Mouse (Mus musculus) megakaryocyte progenitor cell, adult 5-6 weeks (primary cell): Measurements from ENCODE around the gene Susd3. TPM values are rescaled to one million over a fixed set of nuclear protein-coding genes. Genes with fewer than 3 reads are reported as not detected.

ENCODE experiments used
- ATAC-seq: replicated peaks from 2 replicates; pipeline ENCODE4 v1.8.0; 2016; ENCODE audit warnings: mild to moderate bottlenecking, moderate TSS enrichment, inconsistent platforms; ENCODE audit not compliant: poor library complexity
- total RNA-seq, 2 experiments: library from RNA; stranded (forward) in 1 of 2; stranded (reverse) in 1 of 2; fragments of 157-497, 149-512 nt in 1 of 2; fragments of 200-1000 nt in 1 of 2; gene quantifications; 2 replicates each; pipeline versions ENCODE4 v1.2.3 to v1.2.4; 2015 to 2017

Susd3 gene
- total RNA-seq, 2 experiments from 2014 or later: 3.8 to 4.0 TPM

DNA sequence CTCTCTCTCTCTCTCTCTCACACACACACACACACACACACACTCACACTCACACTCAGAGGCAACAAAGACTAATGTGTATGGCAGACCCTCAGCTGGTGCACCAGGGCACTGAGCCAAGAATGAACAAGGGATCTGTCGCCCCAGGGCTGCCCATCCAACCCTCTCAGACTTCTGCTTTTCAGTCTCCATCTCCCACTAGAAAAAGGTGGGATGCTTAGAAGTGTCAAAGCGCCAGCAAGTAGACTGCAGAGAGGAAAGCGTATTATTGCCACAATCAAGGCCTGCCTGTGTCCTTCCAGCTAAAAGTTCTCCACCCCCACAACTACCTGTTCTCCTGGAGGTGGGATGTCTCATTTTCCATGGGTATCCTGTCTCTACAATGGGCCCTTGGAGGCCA lies 34.1 kb downstream of the Susd3 start:
- no peak for ATAC-seq

DNA sequence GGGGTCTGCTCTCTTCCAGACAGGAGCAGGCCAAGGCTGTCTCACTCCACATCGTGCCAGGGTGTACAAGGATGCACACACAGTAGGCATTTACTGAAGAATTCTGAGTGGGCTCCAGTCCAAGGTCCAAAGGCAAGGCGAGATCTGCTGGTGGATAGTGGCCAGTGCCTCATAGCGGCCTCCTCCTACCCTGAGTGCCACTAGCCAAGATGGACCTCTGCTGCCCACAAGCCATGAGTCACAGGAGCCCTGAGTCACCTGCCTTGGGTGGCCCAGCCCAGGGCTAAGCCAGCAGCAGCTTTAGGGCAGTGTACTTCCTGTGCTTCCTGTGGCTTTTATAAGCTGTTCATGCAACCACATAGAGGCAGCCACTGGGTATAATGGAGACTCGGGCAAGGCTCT lies 35.0 kb downstream of the Susd3 start:
- ATAC-seq: peak; percentile 38

DNA sequence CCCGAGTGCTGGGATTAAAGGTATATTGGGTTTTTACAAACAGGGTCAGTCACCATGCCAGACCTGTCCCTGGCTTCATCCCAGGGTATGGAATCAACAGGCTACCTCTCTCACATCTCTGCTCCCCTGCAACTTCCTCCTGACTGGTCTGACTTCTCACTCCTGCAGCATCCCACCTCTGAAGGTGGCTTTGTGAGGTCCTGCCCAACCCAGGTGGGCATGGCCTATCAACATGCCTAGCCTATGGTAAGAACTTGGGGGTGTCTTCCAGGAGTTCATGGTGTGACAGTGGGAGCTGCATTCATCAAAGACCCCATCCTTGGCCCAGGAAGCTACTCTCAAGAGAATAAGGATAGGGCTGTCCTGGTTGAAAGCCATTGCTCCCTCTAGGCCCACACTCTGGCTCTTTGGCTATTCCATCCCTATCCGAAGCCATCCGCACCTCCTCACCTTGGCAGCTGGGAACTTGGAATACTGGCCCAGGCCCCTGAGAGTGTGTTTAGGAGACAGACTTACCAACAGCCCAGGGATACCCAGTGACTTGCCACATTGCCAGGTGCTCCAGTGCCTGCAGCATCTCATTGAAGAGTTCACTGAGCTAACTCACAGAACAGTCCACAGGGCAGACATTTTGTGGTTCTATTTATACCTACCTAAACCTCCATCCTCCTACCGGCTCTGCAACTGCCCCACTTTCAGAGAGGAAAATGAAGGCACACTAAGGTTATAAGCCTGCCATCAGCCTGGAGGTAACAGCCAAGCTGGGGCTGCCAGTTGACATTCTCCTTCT lies 35.6 kb downstream of the Susd3 start:
- ATAC-seq: no peak

DNA sequence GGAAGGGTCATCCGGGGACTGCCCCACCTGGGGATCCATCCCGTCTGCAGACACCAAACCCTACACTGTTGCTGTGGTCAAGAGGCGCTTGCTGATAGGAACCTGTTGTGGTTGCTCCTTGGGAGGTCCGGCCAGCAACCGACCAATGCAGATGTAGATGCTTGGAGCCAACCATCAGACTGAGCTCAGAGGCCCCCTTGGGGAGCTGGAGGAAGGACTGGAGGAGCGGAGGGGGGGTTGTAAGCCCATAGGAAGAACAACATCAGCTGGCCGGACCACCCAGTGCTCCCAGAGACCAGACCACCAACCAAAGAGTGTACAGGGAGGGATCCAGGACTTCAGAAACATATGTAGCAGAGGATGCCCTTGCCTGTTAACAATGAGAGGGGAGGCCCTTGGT lies 39.2 kb downstream of the Susd3 start:
- ATAC-seq: no peak

DNA sequence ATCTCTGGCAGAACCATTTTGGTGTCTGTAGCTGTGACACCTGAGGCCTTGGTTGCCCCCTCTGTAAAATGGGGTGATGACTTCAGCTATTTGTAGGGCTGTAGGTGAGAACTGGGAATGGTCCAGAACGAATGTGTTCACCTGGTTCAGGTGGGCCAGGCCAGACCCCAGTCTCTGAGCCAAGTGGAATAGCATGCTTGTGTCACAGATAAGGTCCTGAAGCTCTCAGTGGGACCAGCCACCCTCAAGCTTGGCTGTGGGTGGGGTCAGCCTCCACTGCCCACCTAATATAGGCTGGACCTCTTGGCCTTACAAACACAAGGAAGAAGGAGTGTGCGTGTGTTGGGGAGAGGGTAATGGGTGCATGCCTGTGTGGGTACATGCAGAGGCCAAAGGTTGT lies 42.2 kb downstream of the Susd3 start:
- ATAC-seq: no peak

DNA sequence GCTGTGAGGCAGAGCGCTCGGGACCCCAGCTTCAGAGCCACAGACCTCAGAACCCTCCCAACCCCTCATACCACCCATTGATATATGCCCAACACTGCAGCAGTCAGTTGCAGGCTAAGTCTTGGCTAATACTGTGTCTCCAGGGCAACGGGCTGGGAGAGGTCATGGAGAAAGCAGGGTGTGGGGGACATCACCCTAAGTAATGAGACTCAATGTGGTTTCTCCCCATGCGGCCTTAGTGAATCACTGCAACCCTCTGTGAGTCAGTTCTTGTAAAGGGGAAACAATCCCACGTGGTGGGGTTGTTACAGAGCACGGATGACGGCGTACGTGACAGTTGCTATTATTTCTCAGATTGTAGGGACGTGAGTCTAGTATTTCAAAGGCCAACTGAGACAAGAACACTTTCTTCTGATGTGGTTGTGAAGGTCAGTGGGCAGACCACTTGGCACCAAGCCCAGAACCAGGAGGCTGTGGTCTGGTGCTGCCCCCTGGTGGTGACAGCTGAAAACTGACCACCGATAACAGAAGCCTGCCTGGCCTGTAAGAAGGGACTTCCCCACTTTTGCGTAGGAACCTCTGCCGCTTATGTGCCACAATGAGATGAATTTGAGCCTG lies 43.0 kb downstream of the Susd3 start:
- peak; percentile 68 for ATAC-seq

DNA sequence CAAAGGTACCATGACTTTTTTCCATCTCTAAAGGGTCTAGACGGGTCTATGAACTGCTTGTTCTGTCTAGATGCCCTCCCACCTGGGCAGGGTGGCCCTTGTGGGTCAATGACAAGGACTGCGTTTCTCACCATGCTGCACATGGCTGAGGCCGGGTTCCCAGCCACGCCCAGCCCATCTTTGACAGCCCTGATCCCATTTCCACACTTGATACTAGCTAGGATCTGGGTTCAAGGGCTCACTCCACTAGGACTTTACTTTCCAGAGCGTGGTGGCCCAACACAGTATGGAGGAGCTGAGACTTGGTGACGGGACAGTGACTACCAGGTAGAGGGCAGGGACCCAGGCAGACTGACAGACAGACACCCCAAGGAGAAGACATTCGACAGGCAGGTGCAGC lies 46.0 kb downstream of the Susd3 start:
- no peak for ATAC-seq

DNA sequence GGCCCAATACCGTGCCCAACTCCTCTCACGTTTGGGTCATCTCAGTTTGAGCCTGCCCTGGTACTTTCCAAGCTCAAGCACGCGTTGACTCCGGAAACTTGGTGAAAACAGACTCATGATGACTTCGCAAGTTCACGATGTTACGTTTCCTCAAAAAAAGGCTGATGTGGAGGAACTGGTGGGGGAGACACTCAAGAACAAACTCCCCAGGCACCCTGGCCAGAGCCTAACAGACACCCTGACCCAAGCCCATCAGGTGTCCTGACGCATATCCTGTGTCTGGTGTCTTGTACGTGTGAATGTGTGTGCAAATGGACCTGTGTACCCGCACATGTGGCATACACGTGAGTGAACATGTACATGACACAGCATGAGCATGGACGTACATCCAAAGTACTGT lies 47.8 kb downstream of the Susd3 start:
- peak; percentile 40 for ATAC-seq

DNA sequence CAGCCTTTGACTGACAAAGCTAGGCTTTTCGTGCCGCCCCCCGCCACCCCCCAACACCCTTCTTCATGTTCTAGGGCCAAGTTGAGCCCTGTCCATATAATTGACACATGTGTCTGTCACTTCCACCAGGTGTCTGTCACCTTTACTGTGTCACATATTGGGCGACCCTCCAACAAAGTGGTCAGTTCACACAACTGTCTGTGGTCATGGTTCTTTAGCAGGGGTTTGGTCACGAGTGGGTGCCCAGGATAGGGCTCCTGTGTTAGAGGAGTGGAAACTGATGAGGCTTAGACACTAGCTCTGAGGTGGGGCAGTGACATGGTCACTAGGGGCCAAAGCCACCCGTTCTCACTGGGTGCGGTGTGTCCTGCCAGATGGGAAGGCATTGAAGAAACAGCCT lies 48.6 kb downstream of the Susd3 start:
- ATAC-seq: no peak

DNA sequence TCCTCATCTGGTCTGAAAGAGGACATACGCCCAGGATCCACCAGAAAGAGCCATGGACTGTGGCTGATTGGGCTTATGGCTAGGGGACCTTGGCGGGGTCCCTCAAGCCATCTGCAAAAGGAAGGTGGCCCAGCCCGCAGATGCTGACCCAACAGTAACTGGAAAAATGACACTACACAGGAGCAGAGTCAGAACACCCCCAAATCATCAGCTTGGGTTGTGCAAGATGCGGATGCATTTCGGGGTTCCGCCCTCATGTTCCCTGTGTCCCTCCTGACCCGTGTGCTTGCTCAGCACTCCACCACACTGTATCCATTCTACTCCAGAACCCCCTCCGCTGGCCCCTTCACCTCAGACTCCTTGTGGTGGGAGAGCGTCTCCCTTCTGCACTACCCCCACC lies 49.8 kb downstream of the Susd3 start:
- ATAC-seq: no peak

DNA sequence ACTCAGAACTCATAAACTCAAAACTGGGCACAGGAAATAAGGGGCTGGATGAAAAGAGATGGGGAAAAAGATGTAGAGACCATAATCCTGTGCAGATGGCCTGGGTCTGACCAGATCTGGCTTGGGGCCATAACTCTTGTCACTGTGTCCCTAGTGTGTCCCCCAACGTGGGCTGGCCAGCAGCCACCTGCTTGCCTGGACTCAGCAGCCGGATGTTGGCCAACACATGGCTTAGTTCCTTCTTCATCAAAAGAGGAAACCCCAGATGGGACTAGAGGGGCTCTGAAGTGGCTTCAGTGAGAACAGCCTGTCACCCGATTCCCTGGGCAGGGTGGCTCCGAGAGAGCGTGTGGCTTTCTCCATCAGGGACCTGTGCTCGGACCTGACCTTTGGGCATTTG lies 51.7 kb downstream of the Susd3 start:
- ATAC-seq: peak; percentile 68

DNA sequence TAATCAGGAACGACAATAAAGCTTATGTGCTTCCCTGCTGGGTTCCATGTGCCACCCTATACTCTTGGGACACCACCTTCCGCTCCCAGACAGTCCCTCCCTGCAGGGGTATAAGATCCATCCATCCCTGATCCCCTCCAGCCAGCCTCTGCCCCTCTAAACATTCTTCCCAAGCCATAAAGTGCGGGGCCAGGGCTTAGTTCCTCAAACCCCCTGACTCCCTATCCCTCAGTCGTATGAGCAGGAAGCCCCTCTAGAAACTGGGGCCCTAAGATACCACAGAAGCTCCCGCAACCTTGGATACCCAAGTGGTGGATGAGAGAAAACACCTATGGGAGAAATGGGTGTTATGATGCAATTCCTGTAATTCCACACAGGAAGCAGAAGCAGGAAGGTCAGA lies 52.3 kb downstream of the Susd3 start:
- ATAC-seq: 0 out of 2 replicates have a peak, but pooled peaks have one; percentile 0

DNA sequence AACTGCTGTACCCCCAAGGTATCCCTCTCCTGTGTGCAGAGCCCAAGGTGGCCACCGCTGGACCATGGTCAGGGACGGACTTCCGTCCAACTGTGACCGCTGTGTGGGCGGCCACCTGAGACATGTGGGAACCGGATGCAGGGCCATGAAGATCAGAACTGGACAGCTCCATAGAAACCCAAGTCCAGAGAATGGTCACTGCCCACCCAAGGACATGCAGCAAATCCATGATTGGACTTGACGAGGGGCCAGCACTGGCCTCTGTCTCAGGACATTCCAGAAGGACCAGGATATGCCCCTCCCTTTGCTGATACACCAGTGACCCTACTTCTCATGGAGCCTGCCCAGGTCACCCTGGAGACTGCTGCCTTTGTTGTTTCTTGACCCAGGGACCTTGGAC lies 52.9 kb downstream of the Susd3 start:
- ATAC-seq: no peak

DNA sequence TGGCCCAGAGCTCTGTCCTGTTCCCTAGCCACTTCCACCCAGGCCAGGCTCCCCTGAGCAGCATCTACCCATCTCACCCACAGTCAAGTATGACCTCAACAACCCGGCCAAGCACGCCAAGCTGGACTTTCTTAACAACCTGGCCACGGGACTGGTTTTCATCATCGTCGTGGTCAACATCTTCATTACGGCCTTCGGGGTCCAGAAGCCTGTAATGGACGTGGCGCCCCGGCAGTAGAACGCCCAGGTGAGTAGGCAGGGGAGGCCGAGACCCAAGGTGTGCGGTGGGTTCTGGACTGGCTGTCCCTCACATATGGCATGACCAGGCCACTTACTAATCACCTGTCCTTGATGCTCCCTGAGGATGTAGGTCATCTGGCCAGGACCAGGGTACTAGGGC lies 53.7 kb downstream of the Susd3 start:
- no peak for ATAC-seq

DNA sequence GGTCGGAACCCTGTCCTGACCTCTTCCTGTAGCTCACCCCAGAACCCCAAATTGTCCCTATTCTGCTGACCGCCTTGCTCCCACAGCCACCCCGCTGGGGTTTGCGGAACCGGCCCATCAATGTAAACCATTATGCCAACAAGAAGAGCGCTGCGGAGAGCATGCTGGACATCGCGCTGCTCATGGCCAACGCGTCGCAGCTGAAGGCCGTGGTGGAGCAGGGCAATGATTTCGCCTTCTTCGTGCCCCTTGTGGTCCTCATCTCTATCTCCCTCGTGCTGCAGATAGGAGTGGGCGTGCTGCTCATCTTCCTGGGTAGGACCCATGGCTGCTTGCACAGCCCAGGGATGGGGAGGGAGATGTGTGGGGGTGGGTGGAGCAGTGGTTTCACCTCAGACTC lies 54.9 kb downstream of the Susd3 start:
- ATAC-seq: no peak

DNA sequence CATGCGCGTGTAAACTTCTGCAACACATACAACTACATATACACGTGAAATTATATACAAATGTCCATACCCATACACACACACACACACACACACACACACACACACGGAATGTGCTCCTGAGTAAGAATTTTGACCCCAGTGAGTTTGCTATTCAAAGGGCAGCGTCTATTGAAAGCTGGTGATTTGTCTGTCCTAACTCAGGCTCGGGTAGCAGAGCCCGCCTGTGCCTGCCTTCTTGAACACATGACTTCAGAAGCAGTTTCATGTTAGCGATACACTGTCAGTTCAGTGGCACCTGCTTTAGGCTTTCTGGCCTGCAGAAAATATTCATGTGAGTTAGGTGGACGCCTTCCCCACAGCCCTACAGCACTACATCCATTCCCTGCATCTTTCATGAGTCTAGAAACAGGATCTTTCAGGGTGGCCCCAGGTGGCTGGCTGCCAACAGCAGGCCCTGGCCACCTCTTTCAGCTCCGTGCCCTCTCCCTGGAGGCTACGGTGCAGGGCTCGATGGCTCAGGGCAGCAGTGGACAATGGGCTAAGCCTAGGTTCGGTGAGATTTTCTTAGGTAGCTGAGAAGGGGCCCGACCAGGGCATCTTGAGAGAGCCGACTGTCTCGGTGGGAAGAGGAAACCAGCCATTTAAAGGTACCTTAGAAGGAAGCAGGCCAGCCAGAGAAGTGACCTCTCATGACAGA lies 56.2 kb downstream of the Susd3 start:
- no peak for ATAC-seq

DNA sequence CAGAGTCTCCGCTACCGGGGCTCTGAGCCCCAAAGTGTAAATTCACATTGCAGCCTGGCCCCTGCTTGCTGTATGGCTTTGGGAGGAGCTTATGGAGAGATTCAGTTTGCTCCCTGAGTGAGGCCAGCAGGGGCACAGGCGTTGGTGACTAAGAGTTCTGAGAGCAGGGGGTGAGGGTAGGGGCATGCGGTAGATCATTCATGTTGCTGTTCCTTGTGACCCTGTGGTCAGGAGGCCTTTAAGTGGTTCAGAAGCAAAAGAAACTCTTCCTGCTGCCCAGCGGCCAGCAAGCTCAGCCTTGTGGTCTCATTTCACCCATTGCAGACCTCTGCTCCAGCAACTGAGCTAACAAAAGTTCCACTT lies 56.9 kb downstream of the Susd3 start:
- peak; percentile 31 for ATAC-seq

DNA sequence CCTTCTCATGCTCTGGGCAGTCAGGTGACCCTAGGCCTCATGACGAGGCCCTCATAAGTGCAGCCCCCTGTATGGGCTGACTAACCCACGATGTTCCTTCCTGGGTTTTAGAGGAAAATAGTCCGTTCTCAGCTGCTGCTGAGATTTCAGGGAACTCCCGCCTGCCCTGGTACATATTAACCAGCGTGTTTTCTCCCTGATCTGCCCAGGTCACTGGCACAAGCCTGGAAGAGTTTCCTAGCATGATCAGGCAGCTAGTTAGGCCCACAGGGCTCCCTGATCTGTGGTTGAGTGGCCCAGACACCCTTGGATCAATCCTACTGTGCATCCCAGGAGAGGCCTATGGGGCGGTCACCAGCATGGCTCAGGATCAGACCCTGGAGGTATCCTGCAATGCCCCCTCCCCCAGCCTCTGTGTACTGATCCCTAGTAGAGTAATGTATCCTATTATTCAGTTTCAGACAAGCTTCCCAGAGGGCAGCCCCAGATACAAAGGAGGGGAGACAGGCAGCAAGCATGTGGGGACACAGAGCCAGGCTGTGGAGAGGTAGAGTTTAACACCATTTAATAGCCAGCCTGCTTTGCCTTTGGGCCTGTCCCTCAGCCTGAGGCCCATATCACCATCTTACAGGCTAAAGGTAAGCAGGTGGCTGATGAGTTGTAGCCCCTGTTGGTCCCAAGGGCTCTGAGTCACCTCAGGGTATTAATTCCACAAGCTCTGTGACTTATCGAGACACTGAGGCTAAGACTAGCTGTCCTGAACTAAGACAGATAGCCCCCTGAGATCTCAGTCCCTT lies 57.4 kb downstream of the Susd3 start:
- ATAC-seq: no peak

DNA sequence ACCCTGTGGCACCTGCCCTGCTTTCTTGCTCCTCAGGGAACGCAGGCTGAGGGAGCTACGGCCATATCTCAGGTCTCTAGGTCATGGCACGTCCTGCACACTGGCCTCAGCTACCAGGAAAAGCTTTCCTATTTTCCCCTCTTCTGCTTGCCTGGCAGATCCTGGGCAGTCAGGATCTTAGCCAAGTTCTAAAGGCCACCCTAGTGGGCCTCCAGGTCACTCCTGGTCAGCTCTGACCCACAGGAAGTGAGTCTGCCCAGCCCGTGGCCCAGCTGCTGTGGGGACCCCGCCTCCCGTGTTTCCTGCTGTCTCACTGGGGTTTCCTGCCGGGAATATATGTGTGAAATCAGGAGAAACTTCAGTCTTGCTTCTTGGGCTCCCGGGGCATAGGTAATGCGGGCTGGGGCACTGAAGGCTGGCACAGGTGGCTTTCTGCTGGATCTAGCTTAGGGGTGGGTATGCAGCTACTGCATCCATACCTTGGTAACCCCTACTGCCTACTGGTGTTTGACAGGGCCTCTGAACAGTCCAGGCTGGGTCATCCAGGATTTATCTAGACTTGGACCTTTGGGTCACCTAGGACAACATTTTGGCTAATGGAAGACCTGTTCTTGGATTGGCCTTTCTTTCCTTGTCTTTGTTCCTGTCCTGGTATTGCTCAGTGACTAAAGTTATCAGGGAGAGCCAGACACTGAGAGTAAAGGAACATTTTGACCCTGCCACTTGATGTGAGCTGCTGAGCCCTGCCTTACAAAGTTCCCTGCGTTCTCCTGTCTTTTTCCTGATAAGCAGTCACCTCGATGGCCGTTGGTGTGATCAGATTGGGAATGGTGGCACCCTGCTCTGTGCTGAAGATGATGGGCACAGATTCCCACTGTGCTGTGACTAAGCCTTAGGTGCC lies 58.3 kb downstream of the Susd3 start:
- ATAC-seq: no peak

DNA sequence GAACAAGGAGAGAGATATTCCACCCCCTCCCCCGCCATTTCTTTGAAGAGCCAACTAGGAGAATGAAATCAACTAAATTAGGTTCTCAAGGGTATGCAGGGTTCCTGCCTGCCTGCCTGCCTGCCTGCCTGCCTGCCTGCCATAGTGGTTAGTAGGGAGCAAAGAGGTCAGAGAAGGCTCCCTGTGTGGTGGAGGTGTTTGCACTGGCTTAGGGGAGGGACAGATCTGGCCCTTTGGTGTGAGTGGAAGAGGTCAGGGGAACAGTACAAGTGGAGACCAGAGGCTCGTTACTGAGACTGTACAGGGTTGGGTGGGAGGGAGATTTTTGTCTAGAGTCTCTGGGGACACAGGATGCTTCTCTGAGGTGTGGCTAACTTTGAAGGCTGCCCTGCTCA lies 59.5 kb downstream of the Susd3 start:
- ATAC-seq: no peak
